Mouse (Mus musculus) neural tube, embryonic 11.5 days (tissue): Measurements from ENCODE around the gene Emb. TPM values are rescaled to one million over a fixed set of nuclear protein-coding genes. Genes with fewer than 3 reads are reported as not detected.
A peak's percentile ranks its signal among the peaks of the same experiment; 100 is the strongest.

ENCODE experiments used
- ATAC-seq: fragments of 200-750 bp; cut with Nextera tagmentation; 2 replicates; pipeline ENCODE4 v1.8.0; 2017; ENCODE audit warnings: moderate number of reproducible peaks, mild to moderate bottlenecking, moderate TSS enrichment, moderate library complexity; ENCODE audit not compliant: insufficient read depth, low FRiP score, low TSS enrichment
- DNase-seq: peaks from one replicate; pipeline ENCODE4 v3.0.0-alpha.2; 2015; ENCODE audit warnings: low spot score
- H3K27ac ChIP-seq: fragments of 300-500 bp; sonication (generic); 2 replicates; pipeline ENCODE4 v1.5.1; 2014; ENCODE audit warnings: low read depth, mild to moderate bottlenecking, low read length
- H3K27me3 ChIP-seq: fragments of 300-500 bp; sonication (generic); 2 replicates; pipeline ENCODE4 v1.6.1; 2014; ENCODE audit warnings: mild to moderate bottlenecking, low read length, mixed read lengths; ENCODE audit not compliant: control insufficient read depth, insufficient read depth
- H3K36me3 ChIP-seq: fragments of 300-500 bp; sonication (generic); 2 replicates; pipeline ENCODE4 v1.6.1; 2014; ENCODE audit warnings: mild to moderate bottlenecking, low read length, moderate library complexity, mixed read lengths; ENCODE audit not compliant: control insufficient read depth, insufficient read depth
- H3K4me1 ChIP-seq: fragments of 300-500 bp; sonication (generic); 2 replicates; pipeline ENCODE4 v1.6.1; 2014; ENCODE audit warnings: low read length, mixed read lengths; ENCODE audit not compliant: control insufficient read depth, insufficient read depth
- H3K4me2 ChIP-seq: fragments of 300-500 bp; sonication (generic); 2 replicates; pipeline ENCODE4 v1.6.1; 2014; ENCODE audit warnings: low read depth, mild to moderate bottlenecking, moderate library complexity
- H3K4me3 ChIP-seq: fragments of 300-500 bp; sonication (generic); 2 replicates; pipeline ENCODE4 v1.5.1; 2014; ENCODE audit warnings: low read depth, low read length
- H3K9ac ChIP-seq: fragments of 300-500 bp; sonication (generic); 2 replicates; pipeline ENCODE4 v1.6.1; 2014; ENCODE audit warnings: mild to moderate bottlenecking, low read length
- H3K9me3 ChIP-seq: fragments of 300-500 bp; sonication (generic); 2 replicates; pipeline ENCODE4 v1.6.1; 2016; ENCODE audit warnings: low read length; ENCODE audit not compliant: control insufficient read depth
- WGBS: fragments of 180-500 bp; shearing (Covaris S2); extraction: QIAGEN DNeasy Blood & Tissue Kit; methylation state at CpG from one replicate; pipeline ENCODE4 v1.1.7; 2014; 5-methylcytosine and 5-hydroxymethylcytosine counted together
- polyA plus RNA-seq: library from polyadenylated mRNA; unstranded; fragments of >200 nt; fragmentation: Nextera tagmentation; extraction: Ambion mirVana; gene quantifications from 2 replicates; pipeline ENCODE4 v1.2.1, GENCODE M21; 2014

The Emb gene
- polyA plus RNA-seq, 1 experiment from 2014 or later: 20.5 TPM

DNA sequence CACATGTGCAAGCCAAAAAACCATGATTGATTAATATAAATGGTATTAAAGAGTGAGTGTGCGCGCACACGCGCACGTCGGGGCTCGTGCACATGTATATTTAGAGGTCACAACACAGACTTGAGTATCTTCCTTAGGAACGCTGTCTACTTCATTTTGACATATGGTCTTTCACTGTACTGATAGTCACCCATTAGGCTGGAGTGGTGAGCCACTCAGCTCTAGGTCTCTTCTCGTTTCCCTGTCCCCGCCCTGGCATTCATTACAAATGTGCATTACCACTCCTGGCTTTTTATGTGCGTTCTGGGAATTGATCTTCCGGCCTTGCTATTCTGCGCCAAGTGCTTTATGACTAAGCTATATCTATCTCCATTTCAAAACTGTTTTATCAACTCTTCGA, 59.6 kb downstream of the Emb start:
- no peak overlapping the region for H3K9ac ChIP-seq
- H3K27me3 ChIP-seq: no peaks in the 10 kb centered on the region
- H3K4me3 ChIP-seq: no peak overlapping the region
- H3K4me2 ChIP-seq: no peak overlapping the region
- H3K9me3 ChIP-seq: no peaks in the 10 kb centered on the region
- DNase-seq (no peak), ATAC-seq (peak; percentile 31; the same call in 1 of the 2 replicates)
- no peaks in the 10 kb centered on the region for H3K4me1 ChIP-seq
- H3K36me3 ChIP-seq: no peaks in the 10 kb centered on the region
- WGBS: 92% methylated on average over 14 of the region's 14 CpGs
- H3K27ac ChIP-seq: no peak overlapping the region

- Histone ChIP-seq H3K27me3 (no peaks in the 10 kb centered on the region), H3K4me1 (no peaks in the 10 kb centered on the region), H3K9ac (no peak overlapping the region), H3K36me3 (no peaks in the 10 kb centered on the region), H3K27ac (no peak overlapping the region), H3K4me2 (no peak overlapping the region), H3K4me3 (no peak overlapping the region), H3K9me3 (no peaks in the 10 kb centered on the region)
- DNase-seq: no peak
- no peak for ATAC-seq
- WGBS: 83% methylated on average over 4 of the region's 4 CpGs
Observed at GRCm38 (mm10) chr13:117284036-117284435, 75.7 kb downstream of the Emb start.

DNA sequence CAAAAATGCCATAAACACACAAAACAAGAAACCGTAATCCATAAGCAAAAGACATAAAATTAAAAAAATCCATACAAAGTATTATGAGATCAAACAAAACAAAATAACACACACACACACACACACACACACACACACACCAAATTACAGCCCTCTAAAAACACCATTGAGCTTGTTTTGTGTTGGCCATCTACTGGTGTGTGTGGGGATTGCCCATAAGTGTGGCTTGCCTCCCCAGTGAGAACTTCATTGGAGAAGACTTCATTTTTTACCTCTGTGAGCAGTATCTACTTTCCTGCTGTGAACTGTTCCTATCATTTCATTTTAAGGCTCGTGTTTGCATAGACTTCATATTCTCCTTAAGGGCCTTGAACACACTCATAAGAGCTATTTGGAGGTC, 78.6 kb downstream of the Emb start:
- DNase-seq (no peak), ATAC-seq (no peak)
- no peak overlapping the region for H3K9ac ChIP-seq
- H3K9me3 ChIP-seq: no peaks in the 10 kb centered on the region
- WGBS: 88% methylated on average over 2 of the region's 2 CpGs
- no peaks in the 10 kb centered on the region for H3K27me3 ChIP-seq
- H3K36me3 ChIP-seq: no peaks in the 10 kb centered on the region
- H3K4me1 ChIP-seq: no peaks in the 10 kb centered on the region
- no peak overlapping the region for H3K4me3 ChIP-seq
- H3K27ac ChIP-seq: no peak overlapping the region
- H3K4me2 ChIP-seq: no peak overlapping the region

DNA sequence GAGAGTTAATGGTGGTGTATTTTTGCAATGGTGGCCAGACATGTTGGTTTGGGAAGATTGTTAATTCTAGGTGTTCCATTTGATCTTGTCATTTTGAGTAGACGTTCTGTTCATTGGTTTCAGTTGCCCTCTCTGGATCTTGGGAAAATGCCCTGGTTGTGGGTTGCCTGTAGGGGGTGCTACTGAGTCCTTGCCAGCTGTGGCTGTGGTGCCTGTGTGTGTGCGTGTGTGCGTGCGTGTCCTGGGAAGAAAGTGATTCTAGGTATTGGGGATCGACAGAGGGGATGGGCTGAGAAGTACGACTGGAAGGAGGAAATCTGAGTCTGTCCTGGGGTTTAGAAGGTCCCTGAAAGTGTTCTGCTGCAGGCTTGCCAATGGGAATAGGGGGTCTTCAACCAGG, 79.1 kb downstream of the Emb start:
- 86% methylated on average over 6 of the region's 6 CpGs for WGBS
- ATAC-seq (no peak), DNase-seq (no peak)
- no peak overlapping the region for H3K4me2 ChIP-seq
- H3K27ac ChIP-seq: no peak overlapping the region
- no peaks in the 10 kb centered on the region for H3K9me3 ChIP-seq
- H3K4me1 ChIP-seq: no peaks in the 10 kb centered on the region
- no peak overlapping the region for H3K4me3 ChIP-seq
- no peaks in the 10 kb centered on the region for H3K36me3 ChIP-seq
- no peak overlapping the region for H3K9ac ChIP-seq
- no peaks in the 10 kb centered on the region for H3K27me3 ChIP-seq

GRCm38 (mm10) chr13:117289494-117290270, 81.3 kb downstream of the Emb start:
- DNase-seq: peak; percentile 81
- H3K4me2 ChIP-seq: no peak overlapping the region
- no peaks in the 10 kb centered on the region for H3K27me3 ChIP-seq
- peak; percentile 84 for ATAC-seq
- no peak overlapping the region for H3K9ac ChIP-seq
- no peak overlapping the region for H3K27ac ChIP-seq
- no peaks in the 10 kb centered on the region for H3K4me1 ChIP-seq
- no peak overlapping the region for H3K4me3 ChIP-seq
- H3K9me3 ChIP-seq: no peaks in the 10 kb centered on the region
- 32% methylated on average over 17 of the region's 17 CpGs for WGBS
- H3K36me3 ChIP-seq: no peaks in the 10 kb centered on the region

GRCm38 (mm10) chr13:117311446-117312225, 103.3 kb downstream of the Emb start:
- Histone ChIP-seq H3K9me3 (no peaks in the 10 kb centered on the region), H3K36me3 (no peaks in the 10 kb centered on the region), H3K4me3 (no peak overlapping the region), H3K4me2 (no peak overlapping the region; the same call in 1 of the 2 replicates), H3K27ac (no peak overlapping the region), H3K4me1 (no peaks in the 10 kb centered on the region), H3K27me3 (no peaks in the 10 kb centered on the region), H3K9ac (peak overlapping the region; percentile 32; the same call in 1 of the 2 replicates)
- 31% methylated on average over 24 of the region's 24 CpGs for WGBS
- peak; percentile 83 for DNase-seq
- peak; percentile 76 for ATAC-seq

Other genes starting within 250 kb of the Emb start
- gene Parp8, start 183.0 kb upstream of the Emb start, polyA plus RNA-seq: 13.7 and 14.8 TPM in 2 replicates
- gene Gm17509, start 12.5 kb downstream of the Emb start, polyA plus RNA-seq: 0.37 and 0.68 TPM in 2 replicates